Mouse (Mus musculus): ENCODE results near the gene Sh3d19.

The Sh3d19 gene

GRCm38 (mm10) chr3:86028658-86029375 is 57.9 kb downstream of the Sh3d19 start:
- in situ Hi-C loops (cut with MseI, MboI), result no loop called here

GRCm38 (mm10) chr3:86030566-86030965 is 59.7 kb downstream of the Sh3d19 start:
- in situ Hi-C loops (cut with MseI, MboI), result no loop called here

- in situ Hi-C loops (cut with MseI, MboI), result no loop called here
Measured at GRCm38 (mm10) chr3:86033455-86034090, 62.7 kb downstream of the Sh3d19 start.

GRCm38 (mm10) chr3:86037926-86038484 is 67.1 kb downstream of the Sh3d19 start:
- in situ Hi-C loops (cut with MseI, MboI), result no loop called here

- in situ Hi-C loops (cut with MseI, MboI), result no loop called here
Measured at GRCm38 (mm10) chr3:86038648-86039047, 67.7 kb downstream of the Sh3d19 start.

GRCm38 (mm10) chr3:86040286-86041201 is 69.6 kb downstream of the Sh3d19 start:
- in situ Hi-C loops (cut with MseI, MboI), result no loop called here

- in situ Hi-C loops (cut with MseI, MboI), result no loop called here
Measured at GRCm38 (mm10) chr3:86047686-86048408, 76.9 kb downstream of the Sh3d19 start.

- in situ Hi-C loops (cut with MseI, MboI), result no loop called here
Measured at GRCm38 (mm10) chr3:86049041-86049440, 78.1 kb downstream of the Sh3d19 start.

- in situ Hi-C loops (cut with MseI, MboI), result no loop called here
Measured at GRCm38 (mm10) chr3:86056678-86057077, 85.8 kb downstream of the Sh3d19 start.

- in situ Hi-C loops (cut with MseI, MboI), result no loop called here
Measured at GRCm38 (mm10) chr3:86057436-86058095, 86.7 kb downstream of the Sh3d19 start.

- in situ Hi-C loops (cut with MseI, MboI), result no loop called here
Measured at GRCm38 (mm10) chr3:86069646-86070250, 98.8 kb downstream of the Sh3d19 start.

GRCm38 (mm10) chr3:86070799-86071198 is 99.9 kb downstream of the Sh3d19 start:
- in situ Hi-C loops (cut with MseI, MboI), result no loop called here

- in situ Hi-C loops (cut with MseI, MboI), result no loop called here
Measured at GRCm38 (mm10) chr3:86072066-86072465, 101.2 kb downstream of the Sh3d19 start.

GRCm38 (mm10) chr3:86072889-86073288 is 102.0 kb downstream of the Sh3d19 start:
- in situ Hi-C loops (cut with MseI, MboI), result no loop called here

GRCm38 (mm10) chr3:86075593-86075992 is 104.7 kb downstream of the Sh3d19 start:
- in situ Hi-C loops (cut with MseI, MboI), result no loop called here

- in situ Hi-C loops (cut with MseI, MboI), result no loop called here
Measured at GRCm38 (mm10) chr3:86076511-86077283, 105.8 kb downstream of the Sh3d19 start.

- in situ Hi-C loops (cut with MseI, MboI), result no loop called here
Measured at GRCm38 (mm10) chr3:86083051-86083450, 112.1 kb downstream of the Sh3d19 start.

- in situ Hi-C loops (cut with MseI, MboI), result no loop called here
Measured at GRCm38 (mm10) chr3:86085001-86085400, 114.1 kb downstream of the Sh3d19 start.

- in situ Hi-C loops (cut with MseI, MboI), result no loop called here
Measured at GRCm38 (mm10) chr3:86087872-86088271, 117.0 kb downstream of the Sh3d19 start.

Data from mouse trophoblast stem cell (cell line).